Mouse (Mus musculus) ES-E14 (cell line): ENCODE measurements around the gene Incenp.

Experiments
- CHD2 ChIP-seq: IDR thresholded peaks from 2 replicates; pipeline ENCODE4 v1.6.1; 2014; ENCODE audit warnings: mild to moderate bottlenecking, low read depth, low read length, inconsistent platforms
- ZC3H11A ChIP-seq: IDR thresholded peaks from 2 replicates; pipeline ENCODE4 v1.6.1; 2012; ENCODE audit warnings: low read depth, mild to moderate bottlenecking, inconsistent platforms, low read length, borderline replicate concordance

GRCm38 (mm10) chr19:9915935-9916334, 16.6 kb upstream of the Incenp start:
- TF ChIP-seq CHD2 (no peak), ZC3H11A (peak; percentile 97)
